Mouse (Mus musculus) heart, embryonic 12.5 days (tissue): ENCODE measurements at regions not wholly inside any gene's neighbourhood (a gene's known extent, or its start where the extent isn't known, plus 50 kb on each side); places are given as distances from the start of the nearest gene placed in this dataset.
A peak's percentile ranks its signal among the peaks of the same experiment; 100 is the strongest.

Experiments
- ATAC-seq: fragments of 200-750 bp; cut with Nextera tagmentation; 2 replicates; pipeline ENCODE4 v1.8.0; 2017; ENCODE audit warnings: moderate TSS enrichment, moderate library complexity; ENCODE audit not compliant: insufficient number of reproducible peaks, low FRiP score
- H3K27ac ChIP-seq: fragments of 300-500 bp; sonication (generic); 2 replicates; pipeline ENCODE4 v1.5.1; 2016; ENCODE audit warnings: mild to moderate bottlenecking, moderate library complexity; ENCODE audit not compliant: poor library complexity, severe bottlenecking
- H3K27me3 ChIP-seq: fragments of 300-500 bp; sonication (generic); replicated peaks from 2 replicates; pipeline ENCODE4 v1.6.1; 2016; ENCODE audit warnings: mild to moderate bottlenecking, moderate library complexity
- H3K36me3 ChIP-seq: fragments of 300-500 bp; sonication (generic); 2 replicates; pipeline ENCODE4 v1.6.1; 2016; ENCODE audit warnings: mild to moderate bottlenecking, moderate library complexity
- H3K4me1 ChIP-seq: fragments of 300-500 bp; sonication (generic); replicated peaks from 2 replicates; pipeline ENCODE4 v1.6.1; 2016; ENCODE audit warnings: mild to moderate bottlenecking
- H3K4me2 ChIP-seq: fragments of 300-500 bp; sonication (generic); 2 replicates; pipeline ENCODE4 v1.6.1; 2016; ENCODE audit warnings: mild to moderate bottlenecking, moderate library complexity
- H3K4me3 ChIP-seq: fragments of 300-500 bp; sonication (generic); 2 replicates; pipeline ENCODE4 v1.5.1; 2016; ENCODE audit warnings: mild to moderate bottlenecking
- H3K9ac ChIP-seq: fragments of 300-500 bp; sonication (generic); 2 replicates; pipeline ENCODE4 v1.6.1; 2016; ENCODE audit warnings: mild to moderate bottlenecking, moderate library complexity
- H3K9me3 ChIP-seq: fragments of 300-500 bp; sonication (generic); replicated peaks from 2 replicates; pipeline ENCODE4 v1.6.1; 2016; ENCODE audit warnings: mild to moderate bottlenecking, moderate library complexity
- WGBS: fragments of 180-500 bp; shearing (Covaris S2); methylation state at CpG from one replicate; pipeline ENCODE4 v1.1.7; 2016; 5-methylcytosine and 5-hydroxymethylcytosine counted together

GRCm38 (mm10) chr10:39237549-39237948 is 74.0 kb upstream of the Ccn6 start:
- ATAC-seq, result no peak
- WGBS, result 67% methylated on average over 4 of the region's 4 CpGs
- Histone ChIP-seq H3K27ac (no peak overlapping the region), H3K27me3 (no peaks in the 10 kb centered on the region), H3K4me2 (no peak overlapping the region), H3K4me1 (peaks cover 8% of the 10 kb centered on the region; the same call in 1 of the 2 replicates), H3K36me3 (no peaks in the 10 kb centered on the region), H3K9me3 (no peaks in the 10 kb centered on the region), H3K9ac (no peak overlapping the region), H3K4me3 (no peak overlapping the region)

GRCm38 (mm10) chr10:39233926-39234450 is 70.4 kb upstream of the Ccn6 start:
- H3K9me3 ChIP-seq, result no peaks in the 10 kb centered on the region
- no peak overlapping the region for H3K4me3 ChIP-seq
- no peak overlapping the region for H3K9ac ChIP-seq
- H3K36me3 ChIP-seq, result no peaks in the 10 kb centered on the region
- 68% methylated on average over 8 of the region's 8 CpGs for WGBS
- peaks cover 4% of the 10 kb centered on the region; the same call in 1 of the 2 replicates for H3K4me1 ChIP-seq
- H3K4me2 ChIP-seq, result no peak overlapping the region
- ATAC-seq, result no peak
- no peak overlapping the region for H3K27ac ChIP-seq
- no peaks in the 10 kb centered on the region for H3K27me3 ChIP-seq

GRCm38 (mm10) chr10:39233191-39233590 is 69.6 kb upstream of the Ccn6 start:
- 81% methylated on average over 7 of the region's 7 CpGs for WGBS
- Histone ChIP-seq H3K9me3 (no peaks in the 10 kb centered on the region), H3K27ac (no peak overlapping the region), H3K4me1 (no peaks in the 10 kb centered on the region), H3K36me3 (no peaks in the 10 kb centered on the region), H3K4me3 (no peak overlapping the region), H3K9ac (no peak overlapping the region), H3K4me2 (no peak overlapping the region), H3K27me3 (no peaks in the 10 kb centered on the region)
- no peak for ATAC-seq

- H3K9me3 ChIP-seq, result no peaks in the 10 kb centered on the region
- no peak for ATAC-seq
- H3K36me3 ChIP-seq, result no peaks in the 10 kb centered on the region
- H3K4me1 ChIP-seq, result peaks cover 7% of the 10 kb centered on the region
- H3K9ac ChIP-seq, result no peak overlapping the region
- no peaks in the 10 kb centered on the region for H3K27me3 ChIP-seq
- no peak overlapping the region for H3K4me2 ChIP-seq
- WGBS, result 61% methylated on average over 14 of the region's 14 CpGs
- no peak overlapping the region for H3K27ac ChIP-seq
- H3K4me3 ChIP-seq, result no peak overlapping the region
Observed at GRCm38 (mm10) chr10:39230634-39231410, 67.2 kb upstream of the Ccn6 start.

GRCm38 (mm10) chr10:39229233-39229632 is 65.6 kb upstream of the Ccn6 start:
- H3K27me3 ChIP-seq, result no peaks in the 10 kb centered on the region
- no peak overlapping the region for H3K4me3 ChIP-seq
- no peak overlapping the region for H3K4me2 ChIP-seq
- ATAC-seq, result no peak
- H3K27ac ChIP-seq, result no peak overlapping the region
- H3K9ac ChIP-seq, result no peak overlapping the region
- 88% methylated on average over 4 of the region's 4 CpGs for WGBS
- H3K4me1 ChIP-seq, result peaks cover 7% of the 10 kb centered on the region
- no peaks in the 10 kb centered on the region for H3K36me3 ChIP-seq
- no peaks in the 10 kb centered on the region for H3K9me3 ChIP-seq

- Histone ChIP-seq H3K27ac (no peak overlapping the region), H3K4me3 (no peak overlapping the region), H3K4me2 (peak overlapping the region; percentile 46), H3K4me1 (peaks cover 7% of the 10 kb centered on the region), H3K27me3 (no peaks in the 10 kb centered on the region), H3K9ac (no peak overlapping the region), H3K36me3 (no peaks in the 10 kb centered on the region), H3K9me3 (no peaks in the 10 kb centered on the region)
- ATAC-seq, result no peak
- WGBS, result 55% methylated on average over 5 of the region's 5 CpGs
Observed at GRCm38 (mm10) chr10:39228027-39228426, 64.4 kb upstream of the Ccn6 start.

- H3K4me1 ChIP-seq, result peaks cover 7% of the 10 kb centered on the region
- ATAC-seq, result no peak
- H3K4me2 ChIP-seq, result peak overlapping the region; percentile 46
- H3K9ac ChIP-seq, result no peak overlapping the region
- no peak overlapping the region for H3K4me3 ChIP-seq
- H3K9me3 ChIP-seq, result peaks cover 1% of the 10 kb centered on the region; the same call in 1 of the 2 replicates
- 30% methylated on average over 13 of the region's 13 CpGs for WGBS
- no peaks in the 10 kb centered on the region for H3K27me3 ChIP-seq
- H3K27ac ChIP-seq, result no peak overlapping the region
- H3K36me3 ChIP-seq, result no peaks in the 10 kb centered on the region
Observed at GRCm38 (mm10) chr10:39227499-39227942, 63.9 kb upstream of the Ccn6 start.

- no peak for ATAC-seq
- WGBS, result 72% methylated on average over 2 of the region's 2 CpGs
Observed at GRCm38 (mm10) chr10:39226518-39226917, 62.9 kb upstream of the Ccn6 start.

GRCm38 (mm10) chr10:39224449-39225094 is 61.0 kb upstream of the Ccn6 start:
- Histone ChIP-seq H3K4me1 (peaks cover 7% of the 10 kb centered on the region), H3K4me3 (no peak overlapping the region), H3K4me2 (no peak overlapping the region), H3K27ac (no peak overlapping the region), H3K9ac (no peak overlapping the region), H3K36me3 (no peaks in the 10 kb centered on the region), H3K27me3 (no peaks in the 10 kb centered on the region), H3K9me3 (peaks cover 7% of the 10 kb centered on the region; the same call in 1 of the 2 replicates)
- WGBS, result 57% methylated on average over 5 of the region's 5 CpGs
- no peak for ATAC-seq

More at GRCm38 (mm10) chr10:39226518-39226917, 62.9 kb upstream of the Ccn6 start:
- Histone ChIP-seq H3K36me3 (no peaks in the 10 kb centered on the region), H3K4me2 (no peak overlapping the region), H3K4me3 (no peak overlapping the region), H3K27me3 (no peaks in the 10 kb centered on the region), H3K27ac (no peak overlapping the region), H3K9me3 (peaks cover 7% of the 10 kb centered on the region; the same call in 1 of the 2 replicates), H3K4me1 (peaks cover 7% of the 10 kb centered on the region), H3K9ac (no peak overlapping the region)

- H3K4me3 ChIP-seq, result no peak overlapping the region
- peaks cover 14% of the 10 kb centered on the region for H3K9me3 ChIP-seq
- no peak overlapping the region for H3K27ac ChIP-seq
- WGBS, result 88% methylated on average over 2 of the region's 2 CpGs
- no peak overlapping the region for H3K9ac ChIP-seq
- H3K4me2 ChIP-seq, result no peak overlapping the region
- ATAC-seq, result no peak
- no peaks in the 10 kb centered on the region for H3K27me3 ChIP-seq
- no peaks in the 10 kb centered on the region for H3K36me3 ChIP-seq
- no peaks in the 10 kb centered on the region for H3K4me1 ChIP-seq
Observed at GRCm38 (mm10) chr10:39221028-39221427, 57.4 kb upstream of the Ccn6 start.

- no peaks in the 10 kb centered on the region for H3K27me3 ChIP-seq
- H3K9ac ChIP-seq, result no peak overlapping the region
- H3K27ac ChIP-seq, result no peak overlapping the region
- H3K9me3 ChIP-seq, result peaks cover 14% of the 10 kb centered on the region
- 86% methylated on average over 2 of the region's 2 CpGs for WGBS
- no peaks in the 10 kb centered on the region for H3K4me1 ChIP-seq
- H3K4me3 ChIP-seq, result no peak overlapping the region
- H3K4me2 ChIP-seq, result no peak overlapping the region
- H3K36me3 ChIP-seq, result no peaks in the 10 kb centered on the region
- ATAC-seq, result no peak
Observed at GRCm38 (mm10) chr10:39219366-39219765, 55.8 kb upstream of the Ccn6 start.
